Mouse (Mus musculus): ENCODE measurements at regions not wholly inside any gene's neighbourhood (a gene's known extent, or its start where the extent isn't known, plus 50 kb on each side); places are given as distances from the start of the nearest gene placed in this dataset.

DNA sequence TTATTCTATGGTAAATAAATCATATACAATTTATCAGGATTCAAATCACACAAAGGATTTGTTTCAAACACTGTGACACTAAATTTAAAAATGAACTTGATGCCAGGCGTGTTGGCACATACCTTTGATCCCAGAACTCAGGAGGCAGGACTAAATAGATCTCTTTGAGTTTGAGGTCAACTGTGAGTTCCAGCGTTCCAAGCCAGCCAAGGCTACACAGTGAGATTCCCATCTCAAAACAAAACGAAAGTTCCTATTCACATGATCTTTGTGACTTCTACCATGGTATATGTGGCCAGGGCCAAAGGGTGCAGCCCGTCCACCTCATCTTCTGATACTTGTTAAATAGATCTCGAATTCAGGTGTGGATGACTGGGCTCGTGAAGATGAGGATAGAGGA lies 216.9 kb upstream of the Dio3 start:
- no peak for ATAC-seq (replicated peaks; ENCODE audit: poor library complexity, severe bottlenecking)

DNA sequence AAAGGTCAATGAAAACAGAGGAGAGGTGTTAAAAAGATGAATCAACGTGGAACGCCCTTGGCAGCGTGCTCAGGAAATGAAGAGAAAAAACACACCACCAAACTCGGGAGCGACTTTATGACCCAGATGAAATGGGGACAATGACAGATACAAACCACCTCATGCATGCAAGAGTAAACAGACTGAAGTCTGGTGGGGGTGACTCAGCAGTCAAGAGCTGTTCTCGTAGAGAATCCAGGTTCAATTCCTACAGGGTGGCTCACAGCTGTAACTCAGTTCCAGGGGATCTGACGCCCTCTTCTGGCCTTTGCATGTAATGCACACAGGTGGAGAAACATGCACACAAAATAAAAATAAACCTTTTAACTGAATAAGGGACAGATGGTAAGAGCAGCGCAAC lies 215.9 kb upstream of the Dio3 start:
- ATAC-seq (replicated peaks; ENCODE audit: poor library complexity, severe bottlenecking), result no peak

DNA sequence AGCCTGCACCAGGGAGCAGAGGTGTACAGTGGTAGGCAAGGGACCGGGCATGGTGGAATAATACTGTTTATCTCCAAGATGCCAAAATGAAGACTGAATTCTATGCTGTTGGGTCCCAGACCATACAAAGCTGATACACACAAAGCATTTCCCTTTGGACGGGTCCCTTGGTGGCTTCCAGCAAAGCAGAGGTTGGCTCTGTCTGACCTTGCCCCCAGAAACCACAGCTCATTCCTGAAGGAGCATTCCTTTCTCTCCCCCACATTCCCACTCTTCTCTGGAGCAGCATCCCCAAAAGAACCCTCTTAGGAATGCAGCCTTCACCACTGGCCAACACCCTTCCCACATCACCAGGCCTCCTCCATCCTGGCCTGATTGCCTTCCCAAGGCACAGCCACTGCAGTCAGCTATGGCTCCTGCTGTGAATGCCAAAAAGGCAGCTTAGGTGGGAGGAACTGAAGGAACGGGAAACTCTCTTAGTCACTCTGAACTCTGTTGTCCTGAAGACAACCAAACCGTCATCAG lies 212.4 kb upstream of the Dio3 start:
- ATAC-seq (replicated peaks; ENCODE audit: poor library complexity, severe bottlenecking), result no peak

DNA sequence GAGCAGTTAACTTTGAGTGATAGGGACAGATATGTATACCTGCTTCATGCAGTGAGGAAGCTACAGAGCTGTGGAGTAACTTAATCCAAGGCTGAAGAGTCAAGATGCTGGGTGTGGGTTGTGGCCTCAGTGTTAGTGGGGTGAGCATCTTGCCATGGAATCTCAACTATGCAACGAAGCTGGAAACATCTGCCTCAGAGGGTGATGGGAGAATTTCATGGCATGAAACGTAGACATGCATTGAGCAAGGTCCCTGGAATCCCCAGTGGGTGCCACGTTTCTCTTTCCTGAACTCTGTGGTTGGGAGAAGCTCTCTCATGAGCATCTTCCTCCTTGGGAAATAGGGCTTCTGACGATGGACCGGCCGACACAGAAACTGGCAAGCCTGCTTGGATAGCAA lies 208.4 kb upstream of the Dio3 start:
- ATAC-seq (replicated peaks; ENCODE audit: poor library complexity, severe bottlenecking), result no peak

DNA sequence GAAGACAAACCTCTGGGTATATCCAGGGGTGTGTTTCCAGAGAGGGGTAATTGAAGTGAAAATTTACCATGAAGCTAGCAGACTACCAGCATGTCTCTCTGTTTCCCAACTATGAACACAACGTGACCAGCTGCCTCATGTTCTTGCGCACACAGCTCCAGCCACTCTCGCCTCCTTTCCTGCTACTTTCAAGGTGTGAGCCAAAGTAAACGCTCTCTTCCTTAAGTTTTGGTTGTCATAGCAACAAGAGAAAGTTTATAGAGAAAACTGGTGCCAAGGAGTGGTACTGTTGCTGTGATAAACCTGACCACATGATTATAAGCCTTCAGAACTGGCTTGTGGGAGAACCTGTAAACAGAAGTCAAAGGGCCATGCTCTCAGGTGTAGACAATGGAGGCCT lies 207.0 kb upstream of the Dio3 start:
- no peak for ATAC-seq (replicated peaks; ENCODE audit: poor library complexity, severe bottlenecking)

DNA sequence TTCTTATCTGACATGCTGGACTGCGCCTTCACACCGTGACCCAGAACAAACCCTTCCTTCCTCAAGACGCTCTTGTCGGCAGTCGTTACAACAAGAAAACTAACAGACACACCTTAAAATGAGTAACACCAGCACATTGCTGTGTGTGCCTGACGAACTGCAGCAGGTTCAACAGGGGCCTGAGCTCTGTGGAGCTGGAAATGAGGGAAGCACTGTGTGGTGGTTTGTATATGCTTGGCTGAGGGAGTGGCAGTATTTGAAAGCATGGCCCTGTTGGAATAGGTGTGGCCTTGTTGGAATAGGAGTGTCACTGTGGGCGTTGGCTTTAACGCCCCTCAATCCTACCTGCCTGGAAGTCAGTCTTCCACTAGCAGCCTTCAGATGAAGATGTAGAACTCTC lies 203.9 kb upstream of the Dio3 start:
- no peak for ATAC-seq (replicated peaks; ENCODE audit: poor library complexity, severe bottlenecking)

DNA sequence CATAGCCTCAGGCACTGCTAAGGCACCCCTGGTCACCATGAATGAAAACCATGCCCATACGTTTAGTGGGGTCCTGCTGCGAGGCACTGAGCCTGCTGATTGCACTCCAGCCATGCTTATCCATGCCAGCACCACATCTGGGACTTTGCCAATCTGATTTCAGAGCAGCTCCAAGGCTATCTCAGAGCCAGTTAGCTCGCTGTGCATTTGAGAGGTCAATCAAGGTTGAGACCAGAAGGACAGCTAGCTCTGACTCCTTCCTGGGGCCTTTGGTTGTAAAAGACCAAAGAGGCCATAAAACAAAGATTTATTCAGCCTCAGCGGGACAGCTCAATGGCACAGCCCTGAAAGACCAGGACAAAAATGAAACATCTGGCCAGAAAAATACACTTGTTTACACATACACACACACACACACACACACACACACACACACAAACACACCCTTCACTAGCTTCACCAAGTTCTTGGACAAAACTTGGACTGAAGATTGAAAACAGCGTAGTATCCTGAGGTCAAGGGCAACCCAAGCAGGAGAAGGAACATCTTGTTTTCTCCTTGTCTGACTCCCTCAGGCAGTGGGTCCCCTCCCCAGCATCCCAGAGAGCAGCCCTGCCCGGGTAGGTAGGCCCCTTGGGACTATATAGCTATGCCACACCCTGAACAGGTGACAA lies 201.5 kb upstream of the Dio3 start:
- no peak for ATAC-seq (replicated peaks; ENCODE audit: poor library complexity, severe bottlenecking)

DNA sequence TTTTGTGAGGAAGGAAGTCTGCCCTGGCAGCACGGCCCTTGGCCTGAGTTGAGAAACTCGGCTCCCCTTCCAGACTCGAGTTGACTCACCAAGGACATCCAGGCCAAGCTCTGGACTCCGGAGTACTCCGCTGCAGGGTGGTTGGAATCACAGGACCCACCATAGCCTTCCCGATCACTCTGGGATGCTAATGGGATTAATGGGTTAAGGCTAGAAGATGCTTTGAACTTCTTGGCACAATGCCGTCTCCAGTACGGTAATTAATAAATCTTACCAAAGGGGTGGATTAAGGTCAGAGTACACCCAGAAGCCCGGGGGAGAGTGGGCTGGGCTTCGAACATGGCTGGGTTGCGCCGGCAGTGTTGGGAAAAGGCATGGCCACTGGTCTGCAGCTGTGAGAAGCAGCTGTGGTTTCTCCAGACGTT lies 200.8 kb upstream of the Dio3 start:
- no peak for ATAC-seq (replicated peaks; ENCODE audit: poor library complexity, severe bottlenecking)

DNA sequence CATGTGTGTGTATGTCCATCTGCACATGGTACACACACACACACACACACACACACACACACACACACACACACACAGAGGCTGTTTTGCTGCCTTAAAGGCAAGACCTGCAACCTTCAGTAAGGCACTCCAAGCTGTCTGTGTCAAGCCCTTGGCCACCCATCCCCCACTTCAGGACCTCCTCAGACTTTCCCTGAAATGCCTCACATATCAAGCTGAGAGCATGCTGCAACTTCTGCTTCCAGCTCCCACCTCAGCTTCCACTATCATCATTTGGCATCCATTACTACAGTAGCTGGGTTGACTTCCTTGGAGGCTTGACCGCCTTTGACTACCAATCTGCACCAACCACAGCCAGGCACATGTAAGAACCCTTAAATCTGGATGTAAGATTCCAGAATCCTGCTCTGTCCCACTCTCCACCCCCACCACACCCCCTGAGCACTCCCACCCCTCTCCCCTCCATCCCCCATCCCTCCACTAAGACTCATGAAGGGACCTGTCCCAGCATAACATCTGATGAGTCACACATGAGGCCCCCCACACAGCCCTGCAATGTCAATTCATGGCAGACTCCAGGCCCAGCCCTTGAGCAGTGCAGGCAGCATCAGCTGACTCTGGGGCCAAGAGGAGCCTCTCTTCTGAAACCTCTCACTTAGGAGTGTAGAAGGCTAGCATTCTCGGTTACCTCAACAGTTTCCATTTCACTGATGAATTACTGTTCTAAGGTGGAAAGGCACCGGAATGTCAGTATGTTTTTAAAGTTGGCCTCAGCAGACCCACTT lies 196.8 kb upstream of the Dio3 start:
- ATAC-seq (replicated peaks; ENCODE audit: poor library complexity, severe bottlenecking), result no peak

DNA sequence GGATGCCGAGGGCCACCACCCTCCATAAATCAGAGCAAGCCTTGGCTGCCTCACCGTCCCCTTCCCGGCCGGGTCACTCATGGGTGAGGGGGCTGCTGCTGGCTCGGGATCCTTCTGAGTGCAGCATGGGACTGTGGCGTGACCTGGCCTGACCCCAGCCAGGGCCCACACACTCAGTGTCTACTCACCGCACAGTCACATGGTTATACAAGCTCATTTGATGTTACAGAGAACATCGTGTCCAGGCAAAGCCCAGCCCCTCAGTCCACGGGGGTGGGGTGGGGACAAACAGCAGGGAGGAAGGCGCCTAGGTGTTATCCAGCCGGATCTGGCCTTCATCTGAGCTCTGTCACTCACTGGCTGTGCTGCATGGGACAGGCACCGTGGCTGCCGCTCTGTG lies 195.9 kb upstream of the Dio3 start:
- no peak for ATAC-seq (replicated peaks; ENCODE audit: poor library complexity, severe bottlenecking)

DNA sequence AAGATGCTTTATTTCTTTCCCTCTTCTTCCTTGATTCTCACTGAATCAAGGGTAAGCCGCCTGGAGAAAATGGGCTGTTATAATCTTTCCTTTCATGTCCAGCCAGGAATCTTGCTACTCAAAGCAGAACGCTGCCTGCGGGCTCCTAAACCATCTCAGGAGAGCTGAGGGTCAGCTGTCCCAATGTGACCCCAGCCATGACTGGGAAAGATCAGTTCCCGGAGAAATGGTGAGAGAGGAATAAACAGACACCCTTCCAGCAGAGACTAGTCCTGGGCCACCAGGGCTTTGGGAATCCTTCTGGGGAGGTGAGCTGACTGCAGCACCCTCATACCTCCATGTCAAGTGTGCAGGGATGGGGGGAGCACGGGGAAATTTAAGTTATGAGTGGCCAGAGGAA lies 195.4 kb upstream of the Dio3 start:
- ATAC-seq (replicated peaks; ENCODE audit: poor library complexity, severe bottlenecking), result no peak

DNA sequence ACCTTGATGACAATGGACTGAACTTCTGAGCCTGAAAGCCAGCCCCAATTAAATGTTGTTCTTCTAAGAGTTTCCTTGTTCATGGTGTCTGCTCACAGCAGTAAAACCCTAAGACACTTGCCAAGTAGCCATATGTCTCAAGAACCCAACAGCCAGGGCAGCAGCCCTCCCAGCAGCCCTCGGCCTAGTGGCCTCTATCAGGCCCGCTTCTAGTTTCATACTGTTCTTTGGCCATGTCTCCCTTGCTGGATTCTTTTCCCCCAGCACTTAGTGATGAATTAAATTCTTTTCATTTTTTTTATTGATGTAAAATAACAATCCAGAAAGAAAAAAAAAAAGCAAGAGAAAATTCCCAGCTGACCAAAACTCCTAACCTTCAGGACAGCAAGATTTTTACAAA lies 191.9 kb upstream of the Dio3 start:
- no peak for ATAC-seq (replicated peaks; ENCODE audit: poor library complexity, severe bottlenecking)

DNA sequence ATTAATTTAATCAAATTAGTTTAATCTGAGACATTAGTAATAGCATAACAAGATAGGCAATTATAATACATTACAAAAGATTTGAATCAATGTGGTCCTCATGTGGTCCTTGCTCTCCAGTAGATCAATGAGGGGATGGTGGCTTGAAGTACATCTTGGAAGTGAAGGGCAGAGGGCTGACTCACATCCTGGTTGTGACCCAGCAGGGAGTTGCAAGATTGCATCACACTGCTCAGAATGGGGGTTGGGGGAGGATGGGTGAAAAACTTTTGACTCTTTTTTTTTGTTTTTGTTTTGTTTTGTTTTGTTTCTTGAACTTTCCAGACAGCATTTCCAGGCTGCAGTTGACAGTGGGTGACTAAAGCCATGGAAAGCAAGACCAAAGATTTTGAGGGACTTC lies 191.1 kb upstream of the Dio3 start:
- ATAC-seq (replicated peaks; ENCODE audit: poor library complexity, severe bottlenecking), result peak; percentile 72

DNA sequence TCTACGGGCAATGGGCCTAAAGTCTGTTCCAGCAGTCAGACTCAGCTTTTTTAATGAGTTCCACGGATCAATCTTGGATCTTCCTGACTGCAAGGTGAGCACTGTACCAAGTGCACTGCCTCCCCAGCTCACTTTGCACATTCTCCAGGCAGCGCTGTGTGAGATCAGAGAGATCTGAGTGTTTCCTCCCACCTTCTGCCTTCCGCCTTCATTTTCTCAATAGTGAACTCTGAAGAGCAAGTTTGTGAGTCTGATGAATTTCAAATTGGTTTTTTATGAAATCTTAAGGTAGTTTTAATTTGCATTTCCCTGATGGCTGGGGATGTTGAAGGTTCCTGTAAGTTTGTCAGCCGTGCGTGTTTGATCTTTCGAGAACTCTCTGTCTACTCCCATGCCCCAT lies 176.7 kb upstream of the Dio3 start:
- ATAC-seq (replicated peaks; ENCODE audit: poor library complexity, severe bottlenecking), result no peak

DNA sequence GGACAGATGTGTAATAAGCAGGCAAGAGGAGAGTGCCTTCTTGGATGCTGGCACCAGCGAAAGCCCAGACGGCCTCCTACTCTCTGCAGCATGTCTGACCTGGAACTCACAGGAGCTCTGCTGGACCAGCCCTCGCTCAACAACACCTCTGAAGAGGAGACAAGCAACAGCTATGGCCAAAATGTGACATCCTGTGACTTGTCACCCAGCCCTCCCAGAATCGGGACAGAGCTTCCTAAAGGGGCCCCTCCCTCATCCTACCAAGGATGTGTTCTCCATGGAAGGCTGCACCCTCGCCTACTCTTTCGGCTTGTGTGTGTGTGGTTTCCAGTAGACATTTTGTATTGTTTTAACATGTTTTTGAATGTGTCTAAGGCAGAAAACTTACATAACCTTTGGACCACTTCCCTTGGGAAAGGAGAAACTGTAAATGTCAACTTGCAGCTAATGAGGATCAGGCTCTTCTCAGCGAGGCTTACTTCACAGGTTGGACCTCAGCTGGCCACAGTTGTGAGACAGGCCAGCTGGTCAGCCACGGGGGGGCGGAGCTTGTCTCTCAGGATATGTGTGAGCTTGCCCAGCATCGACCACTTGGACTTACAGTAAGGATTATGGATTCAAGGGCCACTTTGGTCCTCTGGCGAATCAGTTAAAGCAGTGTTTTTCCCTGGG lies 166.7 kb upstream of the Dio3 start:
- ATAC-seq (replicated peaks; ENCODE audit: poor library complexity, severe bottlenecking), result no peak

DNA sequence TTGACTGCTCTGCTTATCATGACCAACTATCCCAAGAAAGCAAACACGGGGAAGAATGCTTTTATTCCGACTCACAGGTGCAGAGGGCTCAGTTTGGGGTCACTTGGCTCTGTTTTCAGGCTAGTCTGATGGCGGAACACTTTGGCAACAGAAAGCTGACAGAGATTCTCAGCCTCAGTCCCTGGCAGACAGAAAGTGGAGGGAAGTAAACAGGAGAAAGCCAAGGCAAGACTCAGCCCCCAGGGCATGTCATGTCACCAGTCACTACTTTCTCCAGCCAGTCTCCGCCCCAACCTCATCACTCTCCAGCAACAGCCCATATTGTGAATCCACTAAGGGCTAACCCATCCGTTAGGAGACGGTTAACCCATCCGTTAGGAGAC lies 166.2 kb upstream of the Dio3 start:
- no peak for ATAC-seq (replicated peaks; ENCODE audit: poor library complexity, severe bottlenecking)

DNA sequence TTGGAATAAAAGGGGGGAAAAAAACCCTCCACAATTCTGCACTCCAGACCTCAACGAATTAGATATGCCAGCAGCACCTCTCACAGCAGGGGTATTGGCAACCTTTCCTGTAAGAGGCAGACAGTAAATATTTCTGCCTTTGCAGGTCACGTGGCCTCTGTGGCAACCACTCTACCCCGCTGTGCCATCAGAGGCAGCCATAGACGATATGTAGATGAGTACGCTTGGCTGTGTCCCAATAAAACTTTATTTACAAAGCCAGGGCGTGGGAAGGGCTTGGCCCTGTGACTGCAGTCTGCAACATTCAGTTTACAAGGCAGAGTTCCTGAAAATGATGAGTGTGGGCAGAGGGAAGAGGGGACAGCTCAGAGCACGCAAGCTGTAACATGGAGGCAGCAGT lies 158.7 kb upstream of the Dio3 start:
- ATAC-seq (replicated peaks; ENCODE audit: poor library complexity, severe bottlenecking), result no peak

DNA sequence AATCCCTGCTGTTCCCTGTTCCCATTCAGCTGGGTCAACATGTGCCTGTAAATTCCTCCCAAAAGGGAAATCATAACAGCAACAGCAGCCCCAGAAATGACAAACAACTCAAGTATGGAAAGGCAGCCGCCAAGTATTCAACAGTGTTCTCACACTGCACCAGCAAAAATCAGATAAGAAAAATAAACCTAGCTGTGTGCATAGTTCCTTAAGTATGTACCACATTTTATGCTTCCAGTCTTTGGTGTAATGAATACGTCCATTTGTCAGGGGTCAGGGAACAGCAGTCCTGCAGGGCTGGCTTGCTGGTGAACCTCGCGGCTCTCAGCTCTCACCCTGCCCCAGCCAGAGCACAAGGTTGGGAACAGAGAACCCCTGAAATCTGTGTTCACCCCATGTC lies 155.9 kb upstream of the Dio3 start:
- no peak for ATAC-seq (replicated peaks; ENCODE audit: poor library complexity, severe bottlenecking)

DNA sequence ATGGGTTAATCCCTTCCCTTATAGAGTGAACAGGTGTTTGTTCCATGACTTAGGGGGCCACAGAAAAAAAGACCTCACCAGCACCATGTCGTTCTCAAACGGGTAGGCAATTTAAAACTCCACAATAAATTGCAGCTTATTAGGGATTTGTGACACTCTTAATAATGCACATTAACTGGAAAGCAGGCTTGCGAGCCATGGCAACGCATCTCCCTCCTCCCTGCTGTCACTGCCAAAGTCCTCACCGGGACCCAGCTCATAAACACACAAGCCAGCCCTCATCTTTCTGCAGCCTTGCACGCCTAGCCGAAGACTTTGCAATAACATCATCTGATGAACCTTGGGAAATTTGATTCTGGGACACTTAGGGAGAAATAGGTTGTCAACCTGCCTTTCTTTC lies 152.3 kb upstream of the Dio3 start:
- ATAC-seq (replicated peaks; ENCODE audit: poor library complexity, severe bottlenecking), result no peak

DNA sequence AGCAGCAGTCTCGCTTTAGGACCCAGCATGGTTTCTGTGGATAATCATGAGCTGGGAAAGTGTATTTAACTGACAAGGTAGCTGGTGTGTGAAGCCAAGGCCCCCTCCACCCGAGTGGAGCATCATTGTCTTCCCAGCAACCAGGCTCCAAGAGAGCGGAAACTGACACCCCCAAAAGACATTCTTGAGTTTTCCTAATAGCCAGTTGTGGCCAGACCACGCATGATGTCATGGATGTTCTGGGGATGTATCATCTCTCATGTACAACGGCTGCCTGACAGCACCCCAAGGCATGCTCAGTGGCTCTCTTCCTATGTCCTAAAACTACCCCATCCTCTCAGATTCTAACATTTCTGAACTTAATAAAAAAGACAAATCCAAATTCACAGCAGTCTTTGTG lies 133.5 kb upstream of the Dio3 start:
- ATAC-seq (replicated peaks; ENCODE audit: poor library complexity, severe bottlenecking), result no peak

DNA sequence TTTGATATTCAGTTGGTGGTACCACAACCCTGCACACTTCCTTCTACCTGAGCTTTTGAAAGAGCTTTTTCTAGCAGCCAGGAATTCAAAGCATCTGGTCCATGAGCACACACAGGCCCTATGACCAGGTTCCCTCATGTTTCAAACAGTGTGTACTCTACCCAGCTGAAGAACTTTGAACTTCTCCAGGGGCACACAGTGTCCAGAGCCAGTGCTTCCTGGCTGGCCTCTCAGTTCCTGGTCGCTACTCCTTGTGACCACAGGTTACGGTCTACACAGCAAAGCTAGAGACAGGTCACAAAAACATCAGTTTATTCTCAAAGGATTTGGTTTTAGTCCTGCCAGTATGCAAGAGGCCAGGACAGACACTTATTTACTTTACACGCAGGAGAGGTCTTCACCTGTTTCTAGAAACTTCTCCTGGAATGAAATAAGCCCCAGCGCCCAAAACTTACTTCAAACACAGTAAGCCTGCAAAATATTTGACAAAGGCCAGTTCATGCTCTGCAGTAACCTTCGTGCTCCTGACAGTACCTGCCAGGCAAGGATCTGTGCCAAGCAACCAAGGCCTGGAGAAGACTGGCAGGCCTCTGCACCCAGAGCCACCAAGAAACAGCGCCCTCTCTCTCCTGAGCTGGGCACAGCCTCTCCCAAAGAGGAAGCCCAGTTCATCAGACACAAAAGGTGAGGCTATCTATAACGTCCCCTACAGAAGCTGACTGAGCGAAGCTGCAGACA lies 124.5 kb upstream of the Dio3 start:
- no peak for ATAC-seq (replicated peaks; ENCODE audit: poor library complexity, severe bottlenecking)

Measured in granulocyte monocyte progenitor cell, adult 5-6 weeks (primary cell).